Mouse (Mus musculus): ENCODE results near the gene Pin1rt1. TPM values are rescaled to one million over a fixed set of nuclear protein-coding genes. Genes with fewer than 3 reads are reported as not detected.

Pin1rt1 gene
- total and polyA plus RNA-seq, 2 experiments from 2014 or later, result not detected

DNA sequence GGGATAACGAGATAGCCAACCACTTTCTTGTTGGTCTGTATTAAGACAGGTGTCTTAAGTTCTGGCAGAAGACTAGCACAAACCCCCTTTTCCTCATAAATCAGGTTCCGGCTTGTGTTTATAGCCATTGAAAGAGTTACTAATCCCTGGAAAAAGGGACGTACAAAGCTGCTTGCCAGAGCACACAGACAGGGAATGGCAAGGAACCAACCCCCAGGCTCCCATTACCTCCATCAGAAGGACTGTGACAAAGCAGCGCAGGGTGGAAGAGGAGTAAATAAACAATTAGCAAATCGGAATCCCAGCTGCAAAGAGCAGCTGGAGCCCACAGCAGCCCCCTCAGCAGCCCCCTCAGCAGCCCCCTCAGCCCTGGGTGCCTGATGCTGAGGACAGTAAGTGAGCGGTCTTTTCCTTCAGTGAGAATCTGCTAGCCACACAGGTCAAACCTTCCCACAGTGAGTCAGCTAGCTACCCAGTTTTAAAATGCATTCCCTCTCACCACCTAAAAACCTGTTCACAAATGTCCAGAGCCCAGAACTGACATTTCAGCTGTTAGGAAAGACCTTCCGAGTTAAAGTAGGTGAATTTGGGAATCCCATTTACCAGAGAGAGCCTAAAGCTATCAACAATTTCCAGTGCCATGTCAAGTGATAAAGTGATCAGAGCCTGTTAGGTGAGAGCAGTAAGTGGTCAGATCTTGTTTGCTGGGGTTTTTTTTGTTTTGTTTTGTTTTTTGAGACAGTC lies 25.0 kb upstream of the Pin1rt1 start:
- no peak overlapping the region for H3K27ac ChIP-seq (ENCODE audit: low read depth)
- no peak overlapping the region for H3K4me3 ChIP-seq (ENCODE audit: low read depth, low read length)
- WGBS, result 69% methylated on average over 7 of the region's 7 CpGs
- no peak overlapping the region for H3K9ac ChIP-seq (replicated peaks; ENCODE audit: low read depth, low read length)
- DNase-seq (ENCODE audit: low spot score), result no peak
- no peak for ATAC-seq (ENCODE audit: insufficient read depth, low read depth)
- no peaks in the 10 kb centered on the region for H3K9me3 ChIP-seq (replicated peaks; ENCODE audit: control insufficient read depth, low read length)
- peaks cover 7% of the 10 kb centered on the region; the same call in 1 of the 2 replicates for H3K4me1 ChIP-seq (ENCODE audit: control insufficient read depth, insufficient read depth)
- TF ChIP-seq CTCF (IDR thresholded peaks at IDR 0.05; ENCODE audit: low read depth) (no peak), EP300 (IDR thresholded peaks at IDR 0.05; ENCODE audit: low read depth) (no peak)
- no peaks in the 10 kb centered on the region for H3K36me3 ChIP-seq (replicated peaks; ENCODE audit: control insufficient read depth, insufficient read depth, low read length)
- no peaks in the 10 kb centered on the region for H3K27me3 ChIP-seq (ENCODE audit: control insufficient read depth, insufficient read depth, low read length)
- H3K4me2 ChIP-seq (ENCODE audit: low read depth, low read length), result no peak overlapping the region

- no peak for DNase-seq (ENCODE audit: low spot score)
Measured at GRCm38 (mm10) chr2:104740248-104740949, 24.2 kb upstream of the Pin1rt1 start.

DNA sequence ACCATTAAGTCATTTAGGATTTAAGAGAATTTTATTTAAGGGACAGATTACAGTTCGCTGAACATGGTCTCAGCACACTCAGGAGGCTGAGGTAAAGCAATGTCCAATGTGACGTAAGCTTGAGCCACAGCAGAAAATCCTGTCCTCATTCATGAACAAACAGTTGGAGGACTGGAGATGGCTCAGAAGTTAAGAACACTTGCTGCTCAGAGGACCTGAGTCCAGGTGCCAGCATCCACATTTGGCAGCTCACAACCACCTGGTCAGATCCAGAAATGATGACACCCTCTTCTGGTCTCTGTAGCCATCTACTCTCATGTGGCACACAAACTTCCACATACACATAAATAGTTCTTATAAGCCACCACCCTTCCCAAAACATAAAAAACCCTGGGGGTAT lies 23.5 kb upstream of the Pin1rt1 start:
- Histone ChIP-seq H3K27ac (ENCODE audit: low read depth) (no peak overlapping the region), H3K4me1 (ENCODE audit: control insufficient read depth, insufficient read depth) (peaks cover 7% of the 10 kb centered on the region; the same call in 1 of the 2 replicates), H3K27me3 (ENCODE audit: control insufficient read depth, insufficient read depth, low read length) (no peaks in the 10 kb centered on the region), H3K36me3 (replicated peaks; ENCODE audit: control insufficient read depth, insufficient read depth, low read length) (no peaks in the 10 kb centered on the region), H3K9me3 (replicated peaks; ENCODE audit: control insufficient read depth, low read length) (no peaks in the 10 kb centered on the region), H3K4me2 (ENCODE audit: low read depth, low read length) (no peak overlapping the region), H3K9ac (replicated peaks; ENCODE audit: low read depth, low read length) (no peak overlapping the region), H3K4me3 (ENCODE audit: low read depth, low read length) (no peak overlapping the region)
- TF ChIP-seq CTCF (IDR thresholded peaks at IDR 0.05; ENCODE audit: low read depth) (no peak), EP300 (IDR thresholded peaks at IDR 0.05; ENCODE audit: low read depth) (no peak)
- DNase-seq (ENCODE audit: low spot score) (no peak), ATAC-seq (ENCODE audit: insufficient read depth, low read depth) (no peak)
- 91% methylated on average over 2 of the region's 2 CpGs for WGBS

More at GRCm38 (mm10) chr2:104740248-104740949, 24.2 kb upstream of the Pin1rt1 start:
- no peaks in the 10 kb centered on the region for H3K9me3 ChIP-seq (replicated peaks; ENCODE audit: control insufficient read depth, low read length)
- no peak for ATAC-seq (ENCODE audit: insufficient read depth, low read depth)
- H3K27me3 ChIP-seq (ENCODE audit: control insufficient read depth, insufficient read depth, low read length), result no peaks in the 10 kb centered on the region
- H3K4me2 ChIP-seq (ENCODE audit: low read depth, low read length), result no peak overlapping the region
- peaks cover 7% of the 10 kb centered on the region; the same call in 1 of the 2 replicates for H3K4me1 ChIP-seq (ENCODE audit: control insufficient read depth, insufficient read depth)
- H3K4me3 ChIP-seq (ENCODE audit: low read depth, low read length), result no peak overlapping the region
- TF ChIP-seq CTCF (IDR thresholded peaks at IDR 0.05; ENCODE audit: low read depth) (no peak), EP300 (IDR thresholded peaks at IDR 0.05; ENCODE audit: low read depth) (no peak)
- no peaks in the 10 kb centered on the region for H3K36me3 ChIP-seq (replicated peaks; ENCODE audit: control insufficient read depth, insufficient read depth, low read length)
- H3K9ac ChIP-seq (replicated peaks; ENCODE audit: low read depth, low read length), result no peak overlapping the region
- H3K27ac ChIP-seq (ENCODE audit: low read depth), result no peak overlapping the region
- 72% methylated on average over 7 of the region's 7 CpGs for WGBS

- DNase-seq (ENCODE audit: low spot score) (no peak), ATAC-seq (ENCODE audit: insufficient read depth, low read depth) (no peak)
- H3K4me1 ChIP-seq (ENCODE audit: control insufficient read depth, insufficient read depth), result no peaks in the 10 kb centered on the region
- no peak overlapping the region for H3K9ac ChIP-seq (replicated peaks; ENCODE audit: low read depth, low read length)
- H3K27me3 ChIP-seq (ENCODE audit: control insufficient read depth, insufficient read depth, low read length), result no peaks in the 10 kb centered on the region
- H3K9me3 ChIP-seq (replicated peaks; ENCODE audit: control insufficient read depth, low read length), result no peaks in the 10 kb centered on the region
- H3K36me3 ChIP-seq (replicated peaks; ENCODE audit: control insufficient read depth, insufficient read depth, low read length), result no peaks in the 10 kb centered on the region
- H3K4me3 ChIP-seq (ENCODE audit: low read depth, low read length), result no peak overlapping the region
- TF ChIP-seq CTCF (IDR thresholded peaks at IDR 0.05; ENCODE audit: low read depth) (no peak), EP300 (IDR thresholded peaks at IDR 0.05; ENCODE audit: low read depth) (no peak)
- H3K4me2 ChIP-seq (ENCODE audit: low read depth, low read length), result no peak overlapping the region
- WGBS, result 67% methylated on average over 7 of the region's 7 CpGs
- no peak overlapping the region for H3K27ac ChIP-seq (ENCODE audit: low read depth)
Measured at GRCm38 (mm10) chr2:104736241-104736640, 20.1 kb upstream of the Pin1rt1 start.

DNA sequence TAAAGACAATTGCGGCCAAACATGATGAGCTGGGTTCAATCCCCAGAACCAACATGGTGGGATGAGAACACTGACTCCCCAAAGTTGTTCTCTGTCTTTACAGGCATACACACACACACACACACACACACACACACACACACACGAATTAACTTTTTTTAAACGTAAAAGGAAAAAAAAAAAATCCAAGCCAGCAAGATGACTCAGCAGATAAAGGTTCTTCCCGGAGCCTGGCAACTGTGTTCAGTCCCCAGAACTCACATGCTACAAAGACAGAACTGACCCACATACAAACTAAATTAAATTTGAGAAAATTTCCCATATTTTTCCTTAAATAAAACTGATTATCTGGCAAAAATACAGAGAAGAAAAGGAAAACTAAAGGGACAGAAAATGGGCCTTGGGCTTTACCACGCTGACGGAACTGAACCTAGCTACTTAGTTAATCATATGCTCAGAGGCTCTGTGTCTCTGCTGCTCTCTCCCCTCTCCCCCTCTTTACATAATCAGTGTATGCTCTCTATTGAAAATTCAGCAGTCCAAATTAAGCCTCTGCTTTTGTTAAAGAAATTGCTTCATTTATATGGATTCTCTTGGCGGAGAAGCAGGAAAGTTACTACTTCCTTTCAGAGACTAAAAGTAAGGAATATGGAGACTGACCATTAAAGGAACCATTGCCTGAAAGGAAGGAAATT lies 16.5 kb upstream of the Pin1rt1 start:
- Histone ChIP-seq H3K27me3 (ENCODE audit: control insufficient read depth, insufficient read depth, low read length) (no peaks in the 10 kb centered on the region), H3K36me3 (replicated peaks; ENCODE audit: control insufficient read depth, insufficient read depth, low read length) (no peaks in the 10 kb centered on the region), H3K4me1 (ENCODE audit: control insufficient read depth, insufficient read depth) (no peaks in the 10 kb centered on the region), H3K9ac (replicated peaks; ENCODE audit: low read depth, low read length) (no peak overlapping the region), H3K27ac (ENCODE audit: low read depth) (no peak overlapping the region), H3K4me2 (ENCODE audit: low read depth, low read length) (no peak overlapping the region), H3K9me3 (replicated peaks; ENCODE audit: control insufficient read depth, low read length) (no peaks in the 10 kb centered on the region), H3K4me3 (ENCODE audit: low read depth, low read length) (no peak overlapping the region)
- DNase-seq (ENCODE audit: low spot score) (no peak), ATAC-seq (ENCODE audit: insufficient read depth, low read depth) (no peak)
- WGBS, result 69% methylated on average over 7 of the region's 7 CpGs
- no peak for TF ChIP-seq EP300 (IDR thresholded peaks at IDR 0.05; ENCODE audit: low read depth)
- TF ChIP-seq CTCF (IDR thresholded peaks at IDR 0.05; ENCODE audit: low read depth), result no peak

Measured in heart, postnatal 0 days (tissue).